Mouse (Mus musculus) left cerebral cortex, postnatal 4 days (tissue): ENCODE results near the gene Slc25a10. TPM values are rescaled to one million over a fixed set of nuclear protein-coding genes. Genes with fewer than 3 reads are reported as not detected.

Experiments used
- DNase-seq: peaks from one replicate; pipeline ENCODE4 v3.0.0-alpha.2; 2022
- intact Hi-C: fragments of 180-260 bp; cut with DNase I; formaldehyde crosslinking; loops from one replicate; pipeline ENCODE4 v1.15.1; 2025
- total RNA-seq, 2 experiments: library from RNA; stranded (reverse); gene quantifications; 2 replicates each; pipeline ENCODE4 v1.2.3; 2021

Gene Slc25a10
- total RNA-seq, 2 experiments from 2014 or later = 27.2 to 27.6 TPM

DNA sequence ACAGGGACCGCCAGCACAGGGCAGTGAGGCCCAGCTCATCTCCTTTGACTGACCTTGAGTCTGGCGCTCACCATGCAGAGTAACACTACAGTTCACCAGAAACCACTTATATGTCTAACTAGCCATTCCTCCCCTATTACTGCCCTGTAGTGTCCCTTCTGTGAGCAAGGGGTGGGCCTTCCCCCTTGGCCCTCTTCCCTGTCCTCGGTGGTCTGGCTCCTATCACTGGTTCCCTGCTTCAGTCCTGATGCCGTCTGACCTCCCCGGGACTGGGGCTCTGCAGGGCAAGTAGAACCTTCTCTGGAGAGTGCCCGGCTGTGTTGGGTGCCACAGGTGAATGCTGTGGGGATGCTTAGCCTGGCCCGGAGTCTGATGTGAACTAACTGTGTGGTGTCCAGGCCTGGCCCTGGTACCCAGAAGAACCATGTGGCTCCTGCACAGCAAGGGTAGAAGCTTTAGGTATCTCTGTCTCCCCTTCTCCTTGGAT is 8.1 kb upstream of the Slc25a10 start:
- intact Hi-C loops = no loop called here

DNA sequence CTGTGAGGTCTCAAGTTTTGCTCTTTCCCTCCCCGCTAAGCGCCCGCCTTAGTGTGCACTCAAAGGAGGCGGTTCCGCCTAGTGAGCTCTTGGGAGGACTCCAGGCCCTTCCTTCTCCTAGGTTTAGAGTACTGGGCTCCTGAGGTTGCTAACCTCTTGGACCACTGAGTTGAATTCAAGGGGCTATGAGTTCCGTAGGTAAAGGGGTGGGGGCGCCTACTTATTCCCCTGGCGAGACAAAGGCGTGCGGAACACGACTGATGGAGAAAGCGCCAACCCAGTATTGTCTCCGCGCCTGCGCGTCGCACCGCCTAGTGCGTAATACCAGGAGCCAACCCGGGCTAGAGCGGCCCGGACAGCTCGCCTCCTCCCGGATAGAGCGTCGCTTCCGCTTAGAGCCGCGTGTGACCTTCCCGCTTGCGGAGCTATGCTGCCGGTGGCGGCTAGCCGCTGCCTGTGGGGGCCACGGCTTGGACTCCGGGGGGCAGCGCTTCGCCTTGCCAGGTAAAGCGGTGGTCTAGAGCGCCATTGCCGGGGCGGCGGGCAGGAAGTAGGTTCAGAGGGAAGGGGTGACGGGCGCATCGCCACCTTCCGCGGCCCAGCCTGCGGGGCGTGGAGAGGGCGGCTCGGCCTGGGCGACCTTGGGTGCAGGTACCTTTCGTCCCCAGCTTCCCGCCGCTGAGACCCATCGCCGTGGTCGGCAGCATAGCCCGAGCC is 7.2 kb upstream of the Slc25a10 start, which contains the start of gene Mrpl12:
Gene Mrpl12 (plus strand): TSS at position 349 of the 717 bp plus-strand sequence.
- intact Hi-C loops = no loop called here
- peak; percentile 92 for DNase-seq

More for the DNA sequence above, 8.1 kb upstream of the Slc25a10 start:
- no peak for DNase-seq

DNA sequence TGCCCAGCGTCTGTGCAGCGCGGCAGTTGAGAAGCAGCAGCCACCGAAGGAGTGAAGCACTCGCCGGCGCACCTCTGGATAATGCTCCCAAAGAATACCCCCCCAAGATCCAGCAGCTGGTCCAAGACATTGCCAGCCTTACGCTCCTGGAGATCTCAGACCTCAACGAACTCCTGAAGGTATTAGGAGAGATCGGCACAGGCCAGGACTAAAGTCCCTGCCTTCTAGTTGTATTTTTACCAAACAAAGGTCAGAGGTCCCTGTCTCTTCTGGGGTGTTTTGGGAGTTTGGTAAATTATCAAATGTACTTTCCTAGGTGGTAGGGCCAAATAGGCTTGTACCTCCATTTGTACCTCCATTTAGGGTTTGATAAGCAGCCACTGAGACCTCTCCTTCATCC is 6.4 kb upstream of the Slc25a10 start:
- intact Hi-C loops = no loop called here

DNA sequence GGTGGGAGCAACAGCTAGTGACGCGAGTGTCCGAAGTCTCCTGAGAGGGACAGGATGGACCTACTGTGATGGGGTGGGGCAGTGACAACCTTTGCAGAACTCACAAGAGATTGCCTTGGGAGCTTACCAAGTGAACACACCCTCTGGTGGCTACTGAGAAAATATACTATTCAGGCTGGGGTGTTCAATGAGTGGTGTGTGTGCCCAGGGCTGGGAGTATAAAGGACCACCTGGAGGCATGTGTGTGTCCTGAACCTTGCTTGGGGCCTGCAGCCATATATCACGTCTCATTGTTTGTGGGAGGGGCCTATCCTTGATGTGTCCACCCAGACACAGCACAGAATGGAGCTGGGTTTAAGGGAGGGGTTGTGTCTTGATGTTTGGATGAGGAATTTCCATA is 3.1 kb upstream of the Slc25a10 start:
- intact Hi-C loops = no loop called here
- no peak for DNase-seq

More for the DNA sequence above, 6.4 kb upstream of the Slc25a10 start:
- no peak for DNase-seq

DNA sequence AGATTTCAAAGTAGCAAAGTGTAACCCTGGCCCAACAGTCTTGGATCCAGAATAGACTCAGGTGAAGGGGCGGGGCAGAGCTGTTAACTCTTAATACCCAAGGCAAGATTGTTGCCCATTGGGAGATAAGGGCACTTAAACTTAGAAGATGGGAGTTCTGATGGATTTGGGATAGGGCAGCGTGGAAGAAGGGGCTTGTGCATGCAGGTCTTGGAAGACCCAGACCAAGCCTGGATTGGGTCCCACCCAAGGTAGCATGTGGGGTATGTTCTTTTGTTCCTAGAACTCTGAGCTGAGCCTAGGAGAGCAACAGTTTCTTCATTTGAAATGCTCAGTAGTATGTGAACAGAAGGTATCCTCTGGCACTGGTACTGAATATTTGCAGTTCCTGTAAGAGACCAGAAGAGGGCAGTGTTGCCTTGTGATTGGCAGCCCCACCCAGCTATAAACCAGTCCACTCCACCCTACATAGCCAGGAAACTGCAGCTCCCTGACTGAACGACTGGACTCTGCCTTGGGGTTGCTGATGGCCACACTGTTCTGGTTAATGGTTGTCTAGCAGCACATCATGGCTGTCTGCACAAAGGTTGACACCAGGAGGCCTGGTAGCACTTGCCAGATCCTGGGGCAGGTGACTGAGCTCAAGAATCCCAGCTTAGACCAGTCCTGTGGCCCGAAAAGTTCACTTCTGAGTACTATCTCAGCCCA is 2.4 kb upstream of the Slc25a10 start:
- intact Hi-C loops = no loop called here
- DNase-seq = peak; percentile 51

DNA sequence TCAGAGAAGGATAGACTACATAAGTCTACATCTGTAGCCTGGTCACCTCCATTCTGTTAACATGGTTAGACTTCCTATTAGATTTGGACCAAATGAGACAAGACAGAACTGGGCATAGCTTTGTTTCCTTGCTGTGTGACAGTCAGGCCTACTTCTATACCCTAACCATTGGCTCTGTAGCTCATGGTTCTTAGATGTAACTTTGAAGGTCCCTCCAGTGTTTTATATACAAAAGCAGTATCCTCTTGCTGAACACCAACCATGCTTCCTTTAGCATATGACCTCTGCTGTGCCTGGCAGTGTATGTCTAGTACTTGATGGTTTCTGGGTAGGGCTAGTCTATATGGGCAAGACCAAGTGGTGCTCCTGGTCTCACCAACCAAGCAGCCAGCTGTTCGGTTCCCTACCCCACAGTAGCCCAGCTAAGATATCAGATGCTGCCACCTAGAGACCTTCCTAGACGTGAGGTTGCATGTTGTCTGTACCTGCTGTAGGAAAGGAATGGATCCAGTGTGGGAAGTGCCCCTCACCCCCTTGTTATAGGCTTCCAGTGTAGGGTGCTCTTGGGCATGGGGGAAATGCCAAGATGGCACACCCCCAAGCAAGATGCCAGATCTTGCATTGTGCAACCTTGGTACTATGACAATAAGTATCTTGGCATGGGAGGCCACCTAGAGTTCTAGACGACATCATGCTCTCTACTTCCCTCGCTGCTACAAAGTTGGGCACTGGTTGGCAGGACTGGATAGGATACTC is 1.2 kb upstream of the Slc25a10 start:
- intact Hi-C loops = no loop called here
- no peak for DNase-seq

DNA sequence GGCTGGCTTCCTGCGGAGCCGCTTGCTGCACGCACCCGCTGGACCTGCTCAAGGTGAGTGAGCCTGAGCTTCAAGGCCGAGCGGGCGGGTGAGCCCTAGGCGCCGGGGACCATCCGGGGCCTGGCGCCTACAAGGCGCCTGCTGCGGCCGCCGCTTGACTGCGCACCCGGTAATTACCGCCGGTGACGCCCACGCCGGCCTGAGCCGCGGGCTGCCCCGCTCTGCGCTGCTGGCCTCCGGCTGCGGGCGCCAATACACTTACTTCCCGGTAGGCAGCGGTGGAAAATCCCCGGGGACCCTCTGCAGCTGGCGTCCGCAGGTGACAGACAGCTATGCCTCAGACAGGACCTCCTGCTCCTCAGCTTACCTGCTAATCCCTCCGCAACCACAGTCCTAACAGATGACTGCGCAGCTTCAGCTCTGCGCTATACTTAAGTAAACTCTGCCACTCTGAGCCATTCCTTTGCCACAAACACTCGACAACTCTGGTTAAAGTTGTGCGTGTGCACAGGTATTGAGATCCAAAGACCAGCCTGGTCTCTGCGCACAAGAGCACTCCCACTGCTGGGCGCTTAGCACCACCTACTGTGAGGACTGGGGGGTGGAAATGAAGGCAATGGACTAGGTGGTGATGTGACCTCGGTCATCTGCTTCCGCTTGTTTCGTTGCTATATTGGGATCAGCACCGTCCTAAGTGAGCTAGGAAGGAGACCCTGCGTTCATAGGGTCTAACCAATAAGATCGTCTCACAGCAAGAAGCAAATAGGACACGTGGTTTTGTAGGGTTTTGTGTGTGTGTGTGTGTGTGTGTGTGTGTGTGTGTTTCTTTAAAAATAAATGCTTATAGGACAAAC is 611 bp downstream of the Slc25a10 start:
- intact Hi-C loops = no loop called here

DNA sequence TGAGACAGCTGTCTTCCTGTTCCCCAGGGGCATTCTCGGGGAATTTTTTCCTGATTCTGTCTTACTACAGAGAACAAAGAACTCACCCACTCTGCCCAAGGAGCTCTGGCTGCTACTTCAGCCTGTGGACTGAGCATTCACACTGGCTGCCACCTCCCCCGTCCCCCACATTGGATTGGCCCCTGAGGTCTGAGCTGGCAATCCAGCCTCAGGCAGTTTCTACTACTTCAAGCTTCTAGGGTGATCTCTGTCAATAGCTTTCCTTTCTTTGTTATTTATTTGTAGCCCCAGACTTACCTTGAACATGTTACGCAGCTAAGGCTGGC is 1.2 kb downstream of the Slc25a10 start:
- DNase-seq = no peak
- intact Hi-C loops = no loop called here

More for the DNA sequence above, 611 bp downstream of the Slc25a10 start:
- no peak for DNase-seq

DNA sequence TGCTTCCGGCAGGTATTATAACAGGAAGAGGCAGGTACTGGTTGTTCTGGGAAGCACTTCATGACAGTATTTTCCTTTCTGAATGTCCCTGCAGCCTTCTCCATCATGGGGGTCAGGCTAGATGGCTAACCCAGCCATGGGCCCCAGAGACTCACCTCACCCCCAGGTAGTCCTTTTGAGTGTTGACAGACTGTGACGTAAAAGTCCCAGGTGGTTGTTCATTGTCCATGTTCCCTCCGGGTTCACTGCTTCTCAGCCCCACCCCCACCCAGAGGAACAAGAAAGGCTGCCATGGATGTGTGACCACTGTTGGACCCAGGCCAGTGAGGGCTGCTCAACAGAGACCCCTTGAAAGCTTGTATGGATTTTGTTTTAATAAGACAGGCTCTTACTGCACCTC is 1.7 kb downstream of the Slc25a10 start:
- intact Hi-C loops = no loop called here
- DNase-seq = no peak

DNA sequence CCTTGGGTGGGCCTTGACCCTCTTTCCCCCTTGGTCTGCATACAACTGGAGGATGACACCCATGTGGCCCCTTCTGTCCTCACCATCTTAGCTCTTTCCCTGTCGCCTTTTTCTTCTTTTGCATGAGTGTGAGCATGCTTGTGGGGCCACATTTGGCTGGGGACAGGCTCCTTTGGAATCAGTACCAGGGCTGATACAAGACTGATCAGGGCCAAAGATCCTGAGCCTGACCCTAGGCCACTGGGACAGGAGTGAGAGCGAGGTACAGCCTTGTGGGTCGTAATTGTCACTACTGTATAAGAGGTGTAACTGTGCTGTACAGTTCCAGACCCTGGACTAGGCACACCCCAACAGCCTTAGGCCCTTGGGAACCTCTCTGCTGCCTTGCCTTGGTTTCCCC is 2.3 kb downstream of the Slc25a10 start:
- DNase-seq = no peak
- intact Hi-C loops = no loop called here

DNA sequence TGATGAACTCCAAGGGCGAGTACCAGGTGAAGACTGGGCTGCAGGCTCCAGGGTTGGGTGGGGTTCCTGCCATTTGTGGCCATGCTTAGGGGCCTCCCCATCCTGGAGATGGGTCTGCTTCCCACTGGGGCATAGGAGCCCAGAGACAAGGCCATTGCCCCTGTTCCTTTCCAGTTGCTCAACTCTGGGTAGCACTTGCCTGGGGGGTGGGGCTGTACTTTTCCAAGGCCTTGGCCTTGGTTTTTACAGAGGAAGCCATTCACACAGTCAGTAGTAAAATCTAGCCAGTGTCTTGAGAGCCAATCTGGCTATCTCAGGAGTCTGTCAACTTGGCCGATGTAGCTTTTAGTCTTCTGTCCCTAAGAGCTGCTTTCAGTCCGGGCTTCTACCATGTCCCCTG is 5.8 kb downstream of the Slc25a10 start:
- no peak for DNase-seq
- intact Hi-C loops = no loop called here

DNA sequence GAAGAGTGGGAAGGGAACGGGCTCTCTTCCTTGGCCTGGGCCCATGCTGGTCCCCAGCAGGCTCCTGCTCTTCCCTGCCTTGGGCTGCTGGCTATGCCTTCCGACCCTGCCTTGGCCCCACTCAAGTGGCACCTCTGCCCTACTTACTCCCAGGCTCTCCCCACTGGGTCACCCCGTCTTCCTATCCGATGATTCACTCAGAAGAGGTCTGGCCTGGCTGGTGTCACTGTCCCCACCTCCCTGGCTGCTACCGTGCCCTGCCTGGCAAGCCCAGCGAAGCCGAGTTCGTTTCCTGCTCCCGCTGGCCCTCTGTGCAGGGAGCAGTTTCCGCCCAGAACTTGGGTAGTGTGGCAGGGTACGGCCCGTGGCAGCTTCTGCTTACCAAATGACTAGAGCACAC is 6.6 kb downstream of the Slc25a10 start:
- intact Hi-C loops = no loop called here
- DNase-seq = no peak

DNA sequence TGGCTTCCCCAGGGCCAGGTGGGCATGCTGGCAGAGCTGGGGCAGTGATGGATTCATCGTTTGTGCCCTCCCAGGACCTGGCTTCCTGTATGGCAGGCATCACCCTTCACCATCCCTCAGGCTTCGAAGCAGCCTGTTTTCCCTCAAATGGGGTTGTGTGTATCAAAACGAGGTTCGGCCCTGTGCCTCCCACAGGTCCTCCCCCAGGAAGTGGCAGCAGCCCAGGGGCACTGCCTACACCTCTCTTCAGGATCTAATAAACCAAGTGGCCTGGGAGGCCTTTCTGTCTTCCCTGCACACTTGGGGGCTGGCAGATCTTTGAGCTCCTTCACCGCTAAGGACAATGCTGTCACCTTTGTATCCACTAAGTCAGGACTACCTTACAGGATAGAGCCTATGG is 7.3 kb downstream of the Slc25a10 start:
- DNase-seq = no peak
- intact Hi-C loops = no loop called here

DNA sequence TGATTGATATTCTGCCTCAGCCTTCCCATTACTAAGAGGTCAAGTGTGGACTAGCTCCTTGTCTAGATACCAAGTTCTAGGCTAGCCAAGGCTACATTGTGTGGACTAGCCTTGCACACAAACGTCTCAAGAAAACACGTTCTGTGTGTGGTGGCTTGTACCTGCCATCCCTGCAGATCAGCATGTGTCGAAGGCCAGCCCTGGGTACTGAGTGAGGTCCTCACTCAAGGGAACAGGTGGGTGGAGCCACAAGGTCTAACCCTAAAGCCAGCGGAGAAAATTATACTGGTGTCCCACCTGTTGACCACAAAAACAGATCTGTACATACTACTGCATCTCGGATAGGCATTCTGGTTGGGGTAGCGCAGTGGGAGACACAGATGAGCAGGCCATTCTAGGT is 8.3 kb downstream of the Slc25a10 start:
- intact Hi-C loops = no loop called here
- DNase-seq = no peak

DNA sequence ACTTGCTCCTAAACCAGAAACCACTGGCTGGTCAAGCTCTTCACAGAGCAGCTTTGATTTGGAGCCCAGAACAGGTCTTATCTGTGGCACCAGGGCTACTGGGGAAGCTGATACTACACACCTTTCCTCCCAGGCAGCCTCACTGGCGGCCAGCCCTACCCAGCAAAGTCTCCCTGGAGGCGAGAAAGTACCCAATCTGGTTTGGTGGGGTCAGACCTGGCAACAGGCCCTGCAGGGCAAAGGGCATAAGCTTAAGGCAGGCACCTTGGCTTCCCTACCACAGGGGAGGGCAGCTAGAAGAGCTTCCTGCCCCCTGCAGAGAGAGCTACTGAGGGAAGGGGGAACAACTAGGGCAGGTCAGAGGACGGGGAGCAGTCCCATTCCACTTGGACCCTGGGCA is 8.7 kb downstream of the Slc25a10 start:
- DNase-seq = no peak
- intact Hi-C loops = no loop called here

DNA sequence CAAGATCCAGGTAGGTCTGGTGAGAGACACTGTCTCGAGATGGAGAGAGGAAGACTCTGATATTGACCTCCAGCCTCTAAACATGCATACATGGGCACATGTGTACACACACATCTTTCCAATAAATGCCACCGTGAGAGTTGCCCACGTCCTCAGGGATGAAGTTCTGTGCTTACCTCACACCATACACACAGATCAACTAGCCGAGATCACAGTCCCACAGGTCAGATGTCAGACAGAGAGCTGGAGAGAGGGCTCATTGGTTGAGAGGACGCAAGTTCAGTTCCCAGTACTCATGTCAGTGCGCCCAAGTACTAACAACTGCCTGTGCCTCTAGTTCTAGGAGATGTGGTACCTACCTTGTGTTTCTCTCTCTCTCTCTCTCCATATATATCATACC is 9.4 kb downstream of the Slc25a10 start:
- no peak for DNase-seq
- intact Hi-C loops = no loop called here

DNA sequence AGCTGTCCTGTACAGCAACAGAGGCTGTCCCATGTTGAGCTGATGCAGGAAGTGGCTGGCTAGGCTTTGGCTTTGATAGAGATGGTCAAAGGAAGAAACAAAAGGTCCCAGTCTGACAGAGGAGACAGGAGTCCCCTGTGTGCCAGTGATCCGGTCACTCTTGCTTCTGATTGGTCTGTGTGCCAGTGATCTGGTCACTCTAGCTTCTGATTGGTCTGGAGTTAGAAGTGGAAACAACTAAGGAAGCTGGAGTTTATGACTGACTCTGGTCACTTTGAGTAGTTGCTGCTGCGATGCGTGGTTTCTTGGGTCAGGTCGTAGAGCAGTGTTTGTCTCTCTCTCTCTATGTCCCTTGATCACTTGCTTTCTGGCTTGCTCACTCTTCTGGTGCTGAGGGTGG is 10.1 kb downstream of the Slc25a10 start:
- no peak for DNase-seq
- intact Hi-C loops = no loop called here

DNA sequence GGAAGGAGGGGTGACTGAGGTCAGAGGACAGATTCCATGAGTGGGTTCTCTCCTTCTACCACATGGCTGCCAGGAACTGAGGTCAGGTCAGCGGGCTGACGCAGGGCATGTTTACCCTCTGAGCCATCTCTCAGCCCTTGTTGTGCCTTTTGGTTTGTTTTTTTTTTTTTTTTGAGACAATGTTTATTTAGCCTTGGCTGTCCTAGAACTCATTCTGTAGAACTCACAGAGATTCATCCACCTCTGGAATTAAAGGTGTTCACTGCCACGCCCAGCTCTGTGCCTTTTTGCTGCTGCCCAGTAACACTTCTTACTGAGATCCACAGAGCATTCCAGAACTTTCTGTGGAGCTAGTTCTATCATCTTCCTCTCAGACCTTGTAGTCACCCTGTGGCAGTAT is 14.0 kb downstream of the Slc25a10 start:
- intact Hi-C loops = no loop called here
- DNase-seq = no peak

DNA sequence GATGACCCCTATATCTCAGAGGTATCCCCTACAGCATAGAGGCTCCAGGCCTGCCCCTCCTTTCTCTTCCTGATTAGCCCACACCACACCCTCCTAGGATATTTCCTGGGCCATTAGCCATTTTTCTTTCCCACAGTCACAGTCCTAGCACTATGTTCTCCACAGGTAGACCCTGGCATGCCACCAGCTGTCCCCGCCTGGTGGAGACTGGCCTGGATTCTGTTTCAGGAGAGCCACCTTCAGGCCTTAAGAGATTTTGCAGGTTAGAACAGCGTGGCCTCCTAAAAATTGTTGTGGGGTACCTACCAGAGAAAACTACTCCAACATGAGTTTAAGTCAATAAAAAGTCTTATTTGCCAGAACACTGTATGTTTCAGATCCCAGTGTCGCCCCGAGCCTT is 15.3 kb downstream of the Slc25a10 start:
- intact Hi-C loops = no loop called here
- no peak for DNase-seq

DNA sequence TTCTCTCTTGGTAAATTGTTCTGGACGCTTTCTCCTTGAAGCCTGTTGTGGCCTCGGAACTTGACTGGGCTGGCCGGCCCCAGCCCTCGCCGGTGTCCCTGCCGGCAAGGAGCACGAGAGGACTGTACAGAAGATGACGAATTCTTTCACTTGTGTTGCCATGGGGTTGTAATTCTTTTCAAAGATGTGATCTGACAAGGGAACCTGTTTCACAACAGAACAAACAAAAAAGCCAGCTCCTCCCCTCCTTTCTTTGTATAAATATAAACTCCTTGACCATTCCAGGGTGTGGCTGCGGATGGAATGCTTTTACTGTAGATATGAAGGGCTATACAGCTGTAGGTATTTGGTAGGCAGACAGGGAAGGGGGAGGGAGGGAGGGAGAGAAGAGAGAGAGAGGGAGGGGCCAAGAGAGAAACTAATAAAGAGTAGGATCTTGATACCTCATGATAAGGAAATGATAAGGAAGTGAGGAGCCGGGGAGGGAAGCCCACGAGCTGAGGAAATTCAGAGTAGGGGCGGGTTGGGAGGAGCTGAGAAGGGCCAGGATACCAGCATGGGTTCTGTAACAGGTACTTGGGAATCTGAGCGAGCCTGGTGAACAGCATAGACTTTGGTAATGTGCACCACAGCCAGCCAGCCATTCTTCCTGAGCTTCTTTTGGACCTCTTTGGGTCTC is 16.1 kb downstream of the Slc25a10 start:
- DNase-seq = no peak
- intact Hi-C loops = no loop called here
